Mouse (Mus musculus) retina, adult 2 months (tissue): ENCODE results near the gene Gart.

Experiments used
- DNase-seq: peaks from one replicate; pipeline ENCODE4 v3.0.0-alpha.2; 2012; ENCODE audit warnings: low read depth, low spot score

Gart gene

GRCm38 (mm10) chr16:91646681-91647419 lies at the start of gene Gart:
Gene Gart (minus strand): TSS chr16:91646952.
- DNase-seq: peak; percentile 78

- DNase-seq: no peak
Measured at GRCm38 (mm10) chr16:91695108-91695755, 48.5 kb upstream of the Gart start.

GRCm38 (mm10) chr16:91694455-91695084 lies 47.8 kb upstream of the Gart start:
- DNase-seq: peak; percentile 48

GRCm38 (mm10) chr16:91689791-91690190 lies 43.0 kb upstream of the Gart start:
- DNase-seq: no peak

- DNase-seq: peak; percentile 85
Measured at GRCm38 (mm10) chr16:91688619-91689334, 42.0 kb upstream of the Gart start, which contains the start of gene Donson. Gene Donson (minus strand): TSS chr16:91688770.

- DNase-seq: no peak
Measured at GRCm38 (mm10) chr16:91688023-91688618, 41.4 kb upstream of the Gart start.

GRCm38 (mm10) chr16:91686369-91686768 lies 39.6 kb upstream of the Gart start:
- DNase-seq: no peak

GRCm38 (mm10) chr16:91685526-91685925 lies 38.8 kb upstream of the Gart start:
- DNase-seq: no peak

- DNase-seq: no peak
Measured at GRCm38 (mm10) chr16:91680656-91681055, 33.9 kb upstream of the Gart start.

- DNase-seq: no peak
Measured at GRCm38 (mm10) chr16:91678147-91678911, 31.6 kb upstream of the Gart start.

GRCm38 (mm10) chr16:91674500-91674899 lies 27.7 kb upstream of the Gart start:
- no peak for DNase-seq

- DNase-seq: no peak
Measured at GRCm38 (mm10) chr16:91663795-91664194, 17.0 kb upstream of the Gart start.

GRCm38 (mm10) chr16:91662336-91662735 lies 15.6 kb upstream of the Gart start:
- DNase-seq: no peak

GRCm38 (mm10) chr16:91661397-91661796 lies 14.6 kb upstream of the Gart start:
- no peak for DNase-seq

GRCm38 (mm10) chr16:91659798-91660197 lies 13.0 kb upstream of the Gart start:
- DNase-seq: no peak

- no peak for DNase-seq
Measured at GRCm38 (mm10) chr16:91658471-91658870, 11.7 kb upstream of the Gart start.

- no peak for DNase-seq
Measured at GRCm38 (mm10) chr16:91657285-91657684, 10.5 kb upstream of the Gart start.

GRCm38 (mm10) chr16:91655285-91655684 lies 8.5 kb upstream of the Gart start:
- no peak for DNase-seq

- DNase-seq: no peak
Measured at GRCm38 (mm10) chr16:91652191-91652590, 5.4 kb upstream of the Gart start.

GRCm38 (mm10) chr16:91649781-91650180 lies 3.0 kb upstream of the Gart start:
- no peak for DNase-seq

- no peak for DNase-seq
Measured at GRCm38 (mm10) chr16:91649246-91649645, 2.5 kb upstream of the Gart start.
